Mouse (Mus musculus): Measurements from ENCODE around the gene Inpp5d. TPM values are rescaled to one million over a fixed set of nuclear protein-coding genes. Genes with fewer than 3 reads are reported as not detected.

The Inpp5d gene
- total and polyA plus RNA-seq, 2 experiments from 2014 or later = 3.0 to 25.4 TPM

DNA sequence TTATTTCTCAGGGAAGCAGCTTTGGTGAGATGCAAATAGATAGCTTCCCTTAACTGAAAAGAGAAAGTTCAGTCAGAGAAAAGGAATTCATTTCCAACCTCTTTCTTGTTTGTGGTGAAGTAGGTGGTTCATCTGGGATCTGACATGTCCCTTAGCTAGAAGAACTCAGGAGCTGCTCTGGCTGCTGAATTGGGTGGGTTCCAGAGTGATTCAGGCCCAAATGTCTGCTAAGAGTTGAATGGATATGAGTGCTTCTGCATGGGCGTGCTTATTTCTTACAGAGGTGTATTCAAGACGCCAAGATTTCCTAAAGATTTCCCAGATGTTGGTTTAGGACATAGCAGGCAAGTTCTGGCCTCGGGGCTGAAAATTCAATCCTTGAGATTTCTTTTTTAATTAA is 114.0 kb downstream of the Inpp5d start:
- Histone ChIP-seq H3K27ac (ENCODE audit: low read depth, low read length) (no peak overlapping the region), H3K4me1 (ENCODE audit: insufficient read depth) (0 out of 2 replicates have a peak, but pooled peaks cover 4% of the 10 kb centered on the region), H3K27me3 (ENCODE audit: insufficient read depth, low read length) (no peaks in the 10 kb centered on the region), H3K9ac (no peak overlapping the region), H3K36me3 (ENCODE audit: insufficient read depth) (no peaks in the 10 kb centered on the region), H3K4me3 (ENCODE audit: low read depth, low read length) (no peak overlapping the region), H3K4me2 (ENCODE audit: low read depth) (no peak overlapping the region), H3K9me3 (ENCODE audit: low read length) (no peaks in the 10 kb centered on the region)
- ATAC-seq (no peak), DNase-seq (no peak)
- TF ChIP-seq CTCF (IDR thresholded peaks at IDR 0.05; ENCODE audit: low read depth) = no peak
- WGBS = 80% methylated on average over 3 of the region's 3 CpGs

GRCm38 (mm10) chr1:87740584-87741290 is 120.6 kb downstream of the Inpp5d start:
- peak; percentile 41 for TF ChIP-seq CTCF (IDR thresholded peaks at IDR 0.05; ENCODE audit: low read depth)
- Histone ChIP-seq H3K4me1 (ENCODE audit: insufficient read depth) (no peaks in the 10 kb centered on the region), H3K4me2 (ENCODE audit: low read depth) (no peak overlapping the region), H3K27ac (ENCODE audit: low read depth, low read length) (no peak overlapping the region), H3K9me3 (ENCODE audit: low read length) (no peaks in the 10 kb centered on the region), H3K36me3 (ENCODE audit: insufficient read depth) (no peaks in the 10 kb centered on the region), H3K9ac (no peak overlapping the region), H3K27me3 (ENCODE audit: insufficient read depth, low read length) (no peaks in the 10 kb centered on the region), H3K4me3 (ENCODE audit: low read depth, low read length) (no peak overlapping the region)
- WGBS = 72% methylated on average over 6 of the region's 6 CpGs
- ATAC-seq (0 out of 2 replicates have a peak, but pooled peaks have one; percentile 34), DNase-seq (no peak)

- DNase-seq = no peak
- H3K27me3 ChIP-seq (ENCODE audit: insufficient read depth, low read length) = no peaks in the 10 kb centered on the region
- H3K4me2 ChIP-seq (ENCODE audit: low read depth) = no peak overlapping the region
- H3K4me3 ChIP-seq (ENCODE audit: low read depth, low read length) = no peak overlapping the region
- no peaks in the 10 kb centered on the region for H3K9me3 ChIP-seq (ENCODE audit: low read length)
- no peak for TF ChIP-seq CTCF (IDR thresholded peaks at IDR 0.05; ENCODE audit: low read depth)
- H3K36me3 ChIP-seq (ENCODE audit: insufficient read depth) = no peaks in the 10 kb centered on the region
- no peak overlapping the region for H3K27ac ChIP-seq (ENCODE audit: low read depth, low read length)
- no peak overlapping the region for H3K9ac ChIP-seq
- no peak for ATAC-seq
- H3K4me1 ChIP-seq (ENCODE audit: insufficient read depth) = no peaks in the 10 kb centered on the region
Observed at GRCm38 (mm10) chr1:87749360-87749973, 129.4 kb downstream of the Inpp5d start.

GRCm38 (mm10) chr1:87755641-87756470 is 135.7 kb downstream of the Inpp5d start, which contains the start of gene Atg16l1:
Gene Atg16l1, plus strand, starts transcription at chr1:87755870.
- DNase-seq = peak; percentile 98
- peak within 1 kb of the TSS; percentile 97 for H3K9ac ChIP-seq
- peak within 1 kb of the TSS; percentile 66 for H3K4me2 ChIP-seq (ENCODE audit: low read depth)
- H3K27me3 ChIP-seq (ENCODE audit: insufficient read depth, low read length) = no peaks in the 10 kb centered on the region
- ATAC-seq = peak; percentile 100
- peaks cover 11% of the 10 kb centered on the region for H3K4me1 ChIP-seq (ENCODE audit: insufficient read depth)
- peak within 1 kb of the TSS; percentile 97 for H3K27ac ChIP-seq (ENCODE audit: low read depth, low read length)
- peak within 1 kb of the TSS; percentile 95 for H3K4me3 ChIP-seq (ENCODE audit: low read depth, low read length)
- 2% methylated on average over 79 of the region's 79 CpGs for WGBS
- H3K9me3 ChIP-seq (ENCODE audit: low read length) = no peaks in the 10 kb centered on the region
- peaks cover 13% of the 10 kb centered on the region; the same call in 1 of the 2 replicates for H3K36me3 ChIP-seq (ENCODE audit: insufficient read depth)
- TF ChIP-seq CTCF (IDR thresholded peaks at IDR 0.05; ENCODE audit: low read depth) = peak; percentile 81

GRCm38 (mm10) chr1:87763821-87764220 is 143.7 kb downstream of the Inpp5d start:
- ATAC-seq = no peak

GRCm38 (mm10) chr1:87765741-87766140 is 145.6 kb downstream of the Inpp5d start:
- 98% methylated on average over 2 of the region's 2 CpGs for WGBS
- no peak overlapping the region for H3K27ac ChIP-seq (ENCODE audit: low read depth, low read length)
- H3K36me3 ChIP-seq (ENCODE audit: insufficient read depth) = peaks cover 82% of the 10 kb centered on the region
- TF ChIP-seq CTCF (IDR thresholded peaks at IDR 0.05; ENCODE audit: low read depth) = no peak
- H3K27me3 ChIP-seq (ENCODE audit: insufficient read depth, low read length) = no peaks in the 10 kb centered on the region
- no peak overlapping the region for H3K4me3 ChIP-seq (ENCODE audit: low read depth, low read length)
- ATAC-seq (no peak), DNase-seq (no peak)
- no peaks in the 10 kb centered on the region for H3K4me1 ChIP-seq (ENCODE audit: insufficient read depth)
- no peaks in the 10 kb centered on the region for H3K9me3 ChIP-seq (ENCODE audit: low read length)
- no peak overlapping the region for H3K4me2 ChIP-seq (ENCODE audit: low read depth)
- H3K9ac ChIP-seq = no peak overlapping the region

More at GRCm38 (mm10) chr1:87763821-87764220, 143.7 kb downstream of the Inpp5d start:
- Histone ChIP-seq H3K9me3 (ENCODE audit: low read length) (no peaks in the 10 kb centered on the region), H3K36me3 (ENCODE audit: insufficient read depth) (peaks cover 84% of the 10 kb centered on the region), H3K27me3 (ENCODE audit: insufficient read depth, low read length) (no peaks in the 10 kb centered on the region), H3K4me2 (ENCODE audit: low read depth) (no peak overlapping the region), H3K4me3 (ENCODE audit: low read depth, low read length) (no peak overlapping the region), H3K9ac (no peak overlapping the region), H3K27ac (ENCODE audit: low read depth, low read length) (no peak overlapping the region), H3K4me1 (ENCODE audit: insufficient read depth) (no peaks in the 10 kb centered on the region)
- no peak for TF ChIP-seq CTCF (IDR thresholded peaks at IDR 0.05; ENCODE audit: low read depth)
- 95% methylated on average over 3 of the region's 3 CpGs for WGBS
- DNase-seq = no peak
